Mouse (Mus musculus) testis, adult 2 months (tissue): ENCODE results near the gene Aqp2.

Experiments
- CTCF ChIP-seq: fragments of 200-500 bp; IDR thresholded peaks from 2 replicates; pipeline ENCODE4 v1.5.1; 2012; ENCODE audit warnings: low read depth, mild to moderate bottlenecking, inconsistent platforms, low read length, moderate library complexity; ENCODE audit not compliant: control insufficient read depth, insufficient read depth, insufficient replicate concordance
- POLR2A ChIP-seq: fragments of 200-500 bp; IDR thresholded peaks from 2 replicates; pipeline ENCODE4 v1.6.1; 2012; ENCODE audit warnings: low read depth, mild to moderate bottlenecking, inconsistent platforms, low read length, moderate library complexity; ENCODE audit not compliant: control insufficient read depth

GRCm38 (mm10) chr15:99560246-99560645 lies 18.6 kb upstream of the Aqp2 start:
- TF ChIP-seq POLR2A (no peak), CTCF (no peak)
